Mouse (Mus musculus) layer of hippocampus, adult 2 months (tissue): ENCODE data around the gene Cops7a. TPM values are rescaled to one million over a fixed set of nuclear protein-coding genes. Genes with fewer than 3 reads are reported as not detected.

ENCODE experiments used
- DNase-seq, 2 experiments: peaks; one replicate each; pipeline ENCODE4 v3.0.0; 2022; ENCODE audit warnings: low spot score in 2 of 2
- H3K27ac ChIP-seq: fragments of 200-600 bp; 2 replicates; pipeline ENCODE4 v1.8.1; 2022
- H3K4me3 ChIP-seq: fragments of 200-600 bp; 2 replicates; pipeline ENCODE4 v1.8.1; 2022; ENCODE audit warnings: mild to moderate bottlenecking
- CTCF ChIP-seq: fragments of 200-600 bp; conservative IDR thresholded peaks from 2 replicates; pipeline ENCODE4 v1.8.1; 2022; ENCODE audit warnings: antibody characterized with exemption, mild to moderate bottlenecking, moderate library complexity
- total RNA-seq, 2 experiments: library from RNA; stranded (reverse); gene quantifications; 2 replicates each; pipeline ENCODE4 v1.2.3; 2021

Gene Cops7a
- total RNA-seq, 2 experiments from 2014 or later: 136 to 151 TPM

DNA sequence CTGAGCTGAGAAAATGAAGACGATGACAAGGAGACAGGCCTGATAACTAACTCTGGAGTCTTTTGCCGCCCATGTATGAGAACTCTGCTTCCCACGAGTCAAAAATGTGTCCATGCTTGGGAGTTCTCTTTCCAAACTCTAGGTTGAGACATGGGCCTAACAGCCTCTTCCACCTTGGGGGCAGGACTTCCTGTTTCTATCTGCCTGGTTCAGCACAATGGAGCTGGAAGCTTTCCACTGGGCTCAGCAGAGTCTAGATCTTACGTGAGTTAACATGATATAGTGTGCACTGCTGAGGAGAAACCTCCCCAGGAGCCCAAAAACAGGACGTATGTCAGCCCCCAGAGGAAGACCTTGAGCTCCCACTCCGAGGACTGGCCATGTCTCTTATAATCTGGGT is 52.1 kb downstream of the Cops7a start:
- H3K4me3 ChIP-seq: no peak overlapping the region
- DNase-seq: no peak
- no peak for TF ChIP-seq CTCF
- 0 out of 2 replicates have a peak overlapping the region, but pooled peaks have one; percentile 14 for H3K27ac ChIP-seq

DNA sequence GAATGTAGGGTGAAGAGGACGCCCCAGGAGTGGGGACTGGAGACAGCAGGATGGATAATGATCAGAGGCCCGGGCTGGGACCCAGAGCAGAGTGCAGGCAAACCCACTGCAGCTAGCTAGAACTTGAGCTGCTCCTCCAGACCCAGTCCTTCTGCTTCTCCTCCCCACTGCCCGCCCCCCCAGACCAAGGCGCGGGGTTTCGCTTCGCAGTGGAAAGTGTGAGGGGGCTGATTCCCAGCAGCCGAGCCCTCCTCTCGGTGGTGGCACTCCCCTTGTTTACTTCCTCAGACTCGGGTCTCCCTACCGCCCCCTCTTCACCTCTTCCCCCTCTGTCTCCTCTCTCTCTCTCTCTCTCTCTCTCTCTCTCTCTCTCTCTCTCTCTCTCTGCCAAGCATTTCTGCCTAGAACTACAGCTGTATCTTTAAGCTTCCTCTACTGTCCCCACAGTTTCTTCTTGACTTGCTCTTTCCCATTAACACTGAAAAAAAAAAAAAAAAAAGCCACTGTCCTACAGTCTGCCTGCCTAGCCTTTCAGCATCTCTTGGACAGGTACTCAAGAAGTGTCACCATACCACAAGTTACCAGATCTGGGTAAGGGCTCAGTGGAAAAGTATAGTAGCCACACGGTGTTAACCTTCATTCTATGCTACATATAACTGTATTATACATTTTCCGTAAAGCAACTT is 53.7 kb downstream of the Cops7a start, which contains the start of gene Lag3:
Gene Lag3 (minus strand): TSS at position 173 of the 686 bp plus-strand sequence.
- DNase-seq: no peak
- H3K4me3 ChIP-seq: no peak within 1 kb of the TSS
- no peak for TF ChIP-seq CTCF
- no peak within 1 kb of the TSS for H3K27ac ChIP-seq

GRCm38 (mm10) chr6:124910032-124910431 is 55.3 kb downstream of the Cops7a start:
- Histone ChIP-seq H3K27ac (no peak overlapping the region), H3K4me3 (no peak overlapping the region)
- DNase-seq: no peak
- no peak for TF ChIP-seq CTCF

Other genes with a start within 250 kb of the Cops7a start
- gene Ptpn6, start 226.8 kb downstream of the Cops7a start, total RNA-seq: 1 to 10 TPM; 5.5 to 6.6 TPM
- 100 to 1,000 TPM; 295 to 339 TPM for gene Grcc10, start 224.2 kb downstream of the Cops7a start, total RNA-seq
- gene Gm45234, start 209.5 kb downstream of the Cops7a start, total RNA-seq: not detected
- gene Atn1, start 209.0 kb downstream of the Cops7a start, total RNA-seq: 100 to 1,000 TPM; 159 to 164 TPM
- 1,000 to 10,000 TPM in 1 of 2 experiments, 100 to 1,000 TPM in 1; 981 to 1,025 TPM for gene Eno2, start 195.9 kb downstream of the Cops7a start, total RNA-seq
- 1 to 10 TPM; 1.4 to 1.6 TPM for gene Lrrc23, start 185.8 kb downstream of the Cops7a start, total RNA-seq
- 1 to 10 TPM; 3.4 to 4.6 TPM for gene Spsb2, start 156.9 kb downstream of the Cops7a start, total RNA-seq
- gene Tpi1, start 151.2 kb downstream of the Cops7a start, total RNA-seq: 100 to 1,000 TPM; 713 to 768 TPM
- 100 to 1,000 TPM; 185 to 198 TPM for gene Usp5, start 136.1 kb downstream of the Cops7a start, total RNA-seq
- gene Cdca3, start 136.0 kb downstream of the Cops7a start, total RNA-seq: 1 to 10 TPM in 1 of 2 experiments, under 1 TPM in 1; 0.47 to 1.3 TPM
- gene Gnb3, start 125.3 kb downstream of the Cops7a start, total RNA-seq: under 1 TPM in 1 of 2 experiments, not detected in 1; 0.20 TPM
- gene P3h3, start 107.8 kb downstream of the Cops7a start, total RNA-seq: 10 to 100 TPM; 33.7 to 36.7 TPM
- gene Gpr162, start 101.6 kb downstream of the Cops7a start, total RNA-seq: 100 to 1,000 TPM; 181 to 199 TPM
- gene Cd4, start 77.3 kb downstream of the Cops7a start, total RNA-seq: under 1 TPM; 0.18 to 0.47 TPM
- 1 to 10 TPM; 1.3 to 1.7 TPM for gene Lag3, start 53.8 kb downstream of the Cops7a start, total RNA-seq
- 1,000 to 10,000 TPM in 1 of 2 experiments, 100 to 1,000 TPM in 1; 991 to 1,057 TPM for gene Ptms, start 45.4 kb downstream of the Cops7a start, total RNA-seq
- 100 to 1,000 TPM; 627 to 642 TPM for gene Mlf2, start 34.2 kb downstream of the Cops7a start, total RNA-seq
- 100 to 1,000 TPM; 163 to 181 TPM for gene Pianp, start 31.2 kb upstream of the Cops7a start, total RNA-seq
- gene Zfp384, start 43.6 kb upstream of the Cops7a start, total RNA-seq: 10 to 100 TPM; 50.0 to 50.9 TPM
- gene Ing4, start 74.2 kb upstream of the Cops7a start, total RNA-seq: 10 to 100 TPM; 60.1 to 63.2 TPM
- 10 to 100 TPM; 15.9 to 19.2 TPM for gene Acrbp, start 84.2 kb upstream of the Cops7a start, total RNA-seq
- 1 to 10 TPM in 1 of 2 experiments, under 1 TPM in 1; 0.61 to 1.1 TPM for gene Lpar5, start 102.4 kb upstream of the Cops7a start, total RNA-seq
- 100 to 1,000 TPM; 176 to 185 TPM for gene Chd4, start 130.4 kb upstream of the Cops7a start, total RNA-seq
- 10 to 100 TPM; 30.8 to 31.7 TPM for gene Nop2, start 166.4 kb upstream of the Cops7a start, total RNA-seq
- gene Iffo1, start 179.7 kb upstream of the Cops7a start, total RNA-seq: 10 to 100 TPM; 69.9 to 71.9 TPM
- 1,000 to 10,000 TPM; 2,438 to 2,531 TPM for gene Gapdh, start 200.9 kb upstream of the Cops7a start, total RNA-seq
- gene Ncapd2, start 226.2 kb upstream of the Cops7a start, total RNA-seq: 10 to 100 TPM; 24.3 to 28.5 TPM
- gene Mrpl51, start 226.3 kb upstream of the Cops7a start, total RNA-seq: 10 to 100 TPM; 70.8 to 75.3 TPM